Mouse (Mus musculus) hematopoietic stem cell, adult 5-6 weeks (primary cell): ENCODE measurements at regions not wholly inside any gene's neighbourhood (a gene's known extent, or its start where the extent isn't known, plus 50 kb on each side); places are given as distances from the start of the nearest gene placed in this dataset.
A peak's percentile ranks its signal among the peaks of the same experiment; 100 is the strongest.

Experiments used
- ATAC-seq, 2 experiments: fragments of 125-278 bp in 1 of 2; replicated peaks in 1 of 2; 2 replicates each; pipeline ENCODE4 v1.8.0; 2016 to 2017; ENCODE audit warnings: inconsistent platforms in 2 of 2, mild to moderate bottlenecking in 2 of 2, moderate number of reproducible peaks in 2 of 2, low read depth in 1 of 2, moderate TSS enrichment in 1 of 2; ENCODE audit not compliant: low FRiP score in 2 of 2, poor library complexity in 2 of 2, severe bottlenecking in 2 of 2, insufficient read depth in 1 of 2, low TSS enrichment in 1 of 2

- peak; percentile 91 to 92 for ATAC-seq
Observed at GRCm38 (mm10) chr13:63678265-63679260, 105.2 kb upstream of the Ptch1 start.

GRCm38 (mm10) chr13:63682341-63682740 lies 108.9 kb upstream of the Ptch1 start:
- no peak for ATAC-seq

GRCm38 (mm10) chr13:63691974-63692373 lies 118.6 kb upstream of the Ptch1 start:
- ATAC-seq, result no peak

GRCm38 (mm10) chr13:63693636-63694035 lies 120.2 kb upstream of the Ptch1 start:
- no peak for ATAC-seq

- peak; percentile 71 to 80 for ATAC-seq
Observed at GRCm38 (mm10) chr13:63696399-63696798, 118.6 kb upstream of the Ercc6l2 start.

- no peak for ATAC-seq
Observed at GRCm38 (mm10) chr13:63699624-63700023, 115.4 kb upstream of the Ercc6l2 start.

GRCm38 (mm10) chr13:63700747-63701146 lies 114.3 kb upstream of the Ercc6l2 start:
- peak; percentile 42 to 57 for ATAC-seq

GRCm38 (mm10) chr13:63701199-63702175 lies 113.6 kb upstream of the Ercc6l2 start:
- peak; percentile 81 to 88 for ATAC-seq

- ATAC-seq, result no peak; a peak in 1 of 4 replicates
Observed at GRCm38 (mm10) chr13:63708567-63708966, 106.5 kb upstream of the Ercc6l2 start.

- no peak for ATAC-seq
Observed at GRCm38 (mm10) chr13:63713137-63713536, 101.9 kb upstream of the Ercc6l2 start.

GRCm38 (mm10) chr13:63716498-63716897 lies 98.5 kb upstream of the Ercc6l2 start:
- no peak for ATAC-seq

GRCm38 (mm10) chr13:63717249-63717648 lies 97.8 kb upstream of the Ercc6l2 start:
- ATAC-seq, result no peak

- ATAC-seq, result peak; percentile 70; a peak in 3 of 4 replicates
Observed at GRCm38 (mm10) chr13:63718782-63719181, 96.3 kb upstream of the Ercc6l2 start.

GRCm38 (mm10) chr13:63719351-63720207 lies 95.5 kb upstream of the Ercc6l2 start:
- ATAC-seq, result peak; percentile 28 to 40; a peak in 3 of 4 replicates

- ATAC-seq, result no peak
Observed at GRCm38 (mm10) chr13:63720610-63721009, 94.4 kb upstream of the Ercc6l2 start.

- no peak for ATAC-seq
Observed at GRCm38 (mm10) chr13:63721011-63721625, 93.9 kb upstream of the Ercc6l2 start.
